Mouse (Mus musculus) limb, embryonic 14.5 days (tissue): Measurements from ENCODE around the gene Acap3. TPM values are rescaled to one million over a fixed set of nuclear protein-coding genes. Genes with fewer than 3 reads are reported as not detected.
A peak's percentile ranks its signal among the peaks of the same experiment; 100 is the strongest.

Experiments
- ATAC-seq: fragments of 200-750 bp; cut with Nextera tagmentation; 2 replicates; pipeline ENCODE4 v1.8.0; 2017; ENCODE audit warnings: low read depth, moderate number of reproducible peaks, moderate TSS enrichment; ENCODE audit not compliant: low FRiP score
- DNase-seq: peaks from one replicate; pipeline ENCODE4 v3.0.0-alpha.2; 2015; ENCODE audit warnings: low spot score
- H3K27ac ChIP-seq: fragments of 300-500 bp; sonication (generic); replicated peaks from 2 replicates; pipeline ENCODE4 v1.5.1; 2014; ENCODE audit warnings: low read depth, mild to moderate bottlenecking, low read length, moderate library complexity, mixed read lengths
- H3K27me3 ChIP-seq: fragments of 300-500 bp; sonication (generic); 2 replicates; pipeline ENCODE4 v1.6.1; 2014; ENCODE audit warnings: low read length, mixed read lengths; ENCODE audit not compliant: control insufficient read depth, insufficient read depth
- H3K36me3 ChIP-seq: fragments of 300-500 bp; sonication (generic); 2 replicates; pipeline ENCODE4 v1.6.1; 2014; ENCODE audit warnings: mild to moderate bottlenecking, low read length, moderate library complexity, mixed read lengths; ENCODE audit not compliant: control insufficient read depth, insufficient read depth
- H3K4me1 ChIP-seq: fragments of 300-500 bp; sonication (generic); 2 replicates; pipeline ENCODE4 v1.6.1; 2014; ENCODE audit warnings: antibody characterized with exemption, low read length, mixed read lengths; ENCODE audit not compliant: control insufficient read depth, insufficient read depth
- H3K4me2 ChIP-seq: fragments of 300-500 bp; sonication (generic); replicated peaks from 2 replicates; pipeline ENCODE4 v1.6.1; 2014; ENCODE audit warnings: low read depth, mild to moderate bottlenecking, low read length, moderate library complexity; ENCODE audit not compliant: severe bottlenecking
- H3K4me3 ChIP-seq: fragments of 300-500 bp; sonication (generic); replicated peaks from 2 replicates; pipeline ENCODE4 v1.5.1; 2014; ENCODE audit warnings: low read length
- H3K9ac ChIP-seq: fragments of 300-500 bp; sonication (generic); 2 replicates; pipeline ENCODE4 v1.6.1; 2014; ENCODE audit warnings: mild to moderate bottlenecking, low read depth, low read length, moderate library complexity; ENCODE audit not compliant: severe bottlenecking
- H3K9me3 ChIP-seq: fragments of 300-500 bp; sonication (generic); 2 replicates; pipeline ENCODE4 v1.6.1; 2016; ENCODE audit warnings: low read length; ENCODE audit not compliant: control insufficient read depth
- POLR2A ChIP-seq: fragments of 200-500 bp; IDR thresholded peaks from 2 replicates; pipeline ENCODE4 v1.8.0; 2012; ENCODE audit warnings: inconsistent platforms, mild to moderate bottlenecking, moderate library complexity, borderline replicate concordance; ENCODE audit not compliant: insufficient read depth, insufficient read length; ENCODE audit errors: extremely low read depth
- WGBS: fragments of 180-500 bp; shearing (Covaris S2); extraction: QIAGEN DNeasy Blood & Tissue Kit; methylation state at CpG from one replicate; pipeline ENCODE4 v1.1.7; 2014; 5-methylcytosine and 5-hydroxymethylcytosine counted together
- polyA plus RNA-seq, 2 experiments: library from polyadenylated mRNA; depleted of rRNA in 1 of 2; stranded (reverse) in 1 of 2; unstranded in 1 of 2; fragments of >200 nt; fragmentation: Nextera tagmentation in 1 of 2; extraction: Ambion mirVana in 1 of 2; gene quantifications; 2 replicates each; pipeline versions ENCODE4 v1.2.1 to v1.2.3; 2012 to 2014

Gene Acap3
- polyA plus RNA-seq, 2 experiments = 22.6 to 33.8 TPM

GRCm38 (mm10) chr4:155887674-155888073 is 3.9 kb upstream of the Acap3 start:
- Histone ChIP-seq H3K4me3 (no peak overlapping the region), H3K27ac (no peak overlapping the region), H3K27me3 (no peaks in the 10 kb centered on the region), H3K9ac (no peak overlapping the region), H3K9me3 (no peaks in the 10 kb centered on the region), H3K36me3 (peaks cover 45% of the 10 kb centered on the region), H3K4me1 (peaks cover 7% of the 10 kb centered on the region), H3K4me2 (no peak overlapping the region)
- 89% methylated on average over 10 of the region's 10 CpGs for WGBS
- ATAC-seq (no peak), DNase-seq (no peak)
- no peak for TF ChIP-seq POLR2A

GRCm38 (mm10) chr4:155888181-155888580 is 3.4 kb upstream of the Acap3 start:
- Histone ChIP-seq H3K27me3 (no peaks in the 10 kb centered on the region), H3K4me2 (no peak overlapping the region), H3K4me3 (no peak overlapping the region), H3K9ac (no peak overlapping the region), H3K4me1 (peaks cover 10% of the 10 kb centered on the region), H3K27ac (no peak overlapping the region), H3K36me3 (peaks cover 45% of the 10 kb centered on the region), H3K9me3 (no peaks in the 10 kb centered on the region)
- ATAC-seq (no peak), DNase-seq (no peak)
- TF ChIP-seq POLR2A = no peak
- WGBS = 94% methylated on average over 9 of the region's 9 CpGs

- Histone ChIP-seq H3K36me3 (peaks cover 45% of the 10 kb centered on the region), H3K9me3 (no peaks in the 10 kb centered on the region), H3K4me1 (peaks cover 16% of the 10 kb centered on the region), H3K27ac (no peak overlapping the region), H3K9ac (no peak overlapping the region), H3K4me2 (no peak overlapping the region), H3K27me3 (no peaks in the 10 kb centered on the region), H3K4me3 (no peak overlapping the region)
- DNase-seq = no peak
- no peak for ATAC-seq
- TF ChIP-seq POLR2A = no peak
- 85% methylated on average over 5 of the region's 5 CpGs for WGBS
Observed at GRCm38 (mm10) chr4:155889316-155889715, 2.3 kb upstream of the Acap3 start.

- peak overlapping the region; percentile 75 for H3K9ac ChIP-seq
- peak overlapping the region; percentile 89; the same call in 1 of the 2 replicates for H3K27ac ChIP-seq
- WGBS = under 1% methylated on average over 31 of the region's 34 CpGs
- H3K27me3 ChIP-seq = no peaks in the 10 kb centered on the region
- H3K9me3 ChIP-seq = no peaks in the 10 kb centered on the region
- ATAC-seq (no peak), DNase-seq (no peak)
- peaks cover 25% of the 10 kb centered on the region for H3K4me1 ChIP-seq
- no peak for TF ChIP-seq POLR2A
- H3K4me2 ChIP-seq = peak overlapping the region; percentile 96
- H3K4me3 ChIP-seq = peak overlapping the region; percentile 88
- peaks cover 32% of the 10 kb centered on the region for H3K36me3 ChIP-seq
Observed at GRCm38 (mm10) chr4:155891011-155891471, 581 bp upstream of the Acap3 start.

- H3K27me3 ChIP-seq = no peaks in the 10 kb centered on the region
- no peaks in the 10 kb centered on the region for H3K9me3 ChIP-seq
- peak overlapping the region; percentile 96 for H3K4me2 ChIP-seq
- TF ChIP-seq POLR2A = no peak
- DNase-seq (peak; percentile 79), ATAC-seq (peak; percentile 90)
- H3K36me3 ChIP-seq = peaks cover 32% of the 10 kb centered on the region
- H3K27ac ChIP-seq = peak overlapping the region; percentile 89
- peak overlapping the region; percentile 75 for H3K9ac ChIP-seq
- H3K4me3 ChIP-seq = peak overlapping the region; percentile 88
- under 1% methylated on average over 29 of the region's 56 CpGs for WGBS
- peaks cover 25% of the 10 kb centered on the region for H3K4me1 ChIP-seq
Observed at GRCm38 (mm10) chr4:155892017-155892416, 395 bp downstream of the Acap3 start.
